Mouse (Mus musculus) T-helper 2 cell (primary cell): ENCODE data around the gene Gm6583.

Experiments
- in situ Hi-C: fragments of 300-600 bp; cut with MboI, MseI; formaldehyde crosslinking; loops from one replicate; pipeline ENCODE4 v1.15.1; 2025; ENCODE audit warnings: high pct_unique_total_duplicates

The Gm6583 gene

DNA sequence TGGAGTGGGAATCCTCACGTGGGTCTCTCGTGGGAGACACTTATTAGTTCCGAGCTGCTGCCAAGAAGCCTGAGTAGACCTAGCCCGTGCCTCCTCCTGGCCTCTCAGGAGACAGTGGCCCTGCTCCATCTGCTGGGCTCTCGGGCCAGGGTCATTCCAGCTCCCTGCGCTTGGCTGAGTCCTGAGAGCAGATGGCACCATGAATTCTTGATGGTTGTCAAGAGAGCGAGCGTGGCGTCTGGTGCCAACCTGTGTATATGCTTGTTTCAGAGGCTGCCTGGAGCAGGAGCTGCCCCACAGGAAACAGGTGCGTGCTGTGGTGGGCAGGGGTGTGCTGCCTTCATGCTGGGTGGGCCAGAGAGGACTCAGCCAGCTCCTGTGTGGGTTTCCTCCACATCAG lies 12.8 kb upstream of the Gm6583 start:
- in situ Hi-C loops = no loop called here

DNA sequence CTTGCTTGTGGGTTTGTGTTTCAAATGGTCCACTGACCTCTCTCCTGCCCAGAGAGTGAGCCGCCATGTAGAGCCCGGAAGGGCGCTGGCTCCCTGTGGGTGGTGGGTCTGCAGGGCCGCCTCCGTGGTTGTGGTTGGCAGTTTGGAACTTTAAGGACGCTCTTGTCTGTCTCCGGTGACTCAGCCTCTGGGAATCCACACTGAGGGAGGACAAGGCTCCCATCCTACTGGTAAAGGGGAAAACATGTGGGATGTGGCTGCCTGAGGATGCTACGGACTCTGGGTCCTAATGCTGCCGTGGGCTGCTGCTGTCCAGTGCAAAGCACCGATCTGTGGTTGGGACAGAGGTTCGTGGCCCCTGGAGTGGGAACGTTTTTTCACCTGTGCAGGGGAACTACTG lies 12.1 kb upstream of the Gm6583 start:
- in situ Hi-C loops = no loop called here

DNA sequence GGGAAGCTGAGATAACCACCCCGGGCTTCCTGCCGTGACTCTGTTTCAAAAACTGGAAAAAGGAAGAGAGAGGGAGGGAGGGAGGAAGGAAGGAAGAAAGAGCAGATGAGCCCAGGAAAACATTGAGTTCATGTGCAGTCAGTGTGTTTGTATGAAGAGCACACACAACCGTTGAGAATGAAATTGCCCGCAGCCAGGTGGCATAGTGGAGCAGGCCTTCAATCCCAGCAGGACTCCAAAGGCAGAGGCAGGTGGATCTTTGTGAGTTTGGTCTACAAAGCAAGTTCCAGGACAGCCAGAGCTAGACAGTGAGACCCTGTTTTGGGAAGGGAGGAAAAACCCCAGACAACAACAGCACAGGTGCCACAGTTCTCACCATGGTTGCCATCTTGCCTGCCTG lies 11.5 kb upstream of the Gm6583 start:
- in situ Hi-C loops = no loop called here

DNA sequence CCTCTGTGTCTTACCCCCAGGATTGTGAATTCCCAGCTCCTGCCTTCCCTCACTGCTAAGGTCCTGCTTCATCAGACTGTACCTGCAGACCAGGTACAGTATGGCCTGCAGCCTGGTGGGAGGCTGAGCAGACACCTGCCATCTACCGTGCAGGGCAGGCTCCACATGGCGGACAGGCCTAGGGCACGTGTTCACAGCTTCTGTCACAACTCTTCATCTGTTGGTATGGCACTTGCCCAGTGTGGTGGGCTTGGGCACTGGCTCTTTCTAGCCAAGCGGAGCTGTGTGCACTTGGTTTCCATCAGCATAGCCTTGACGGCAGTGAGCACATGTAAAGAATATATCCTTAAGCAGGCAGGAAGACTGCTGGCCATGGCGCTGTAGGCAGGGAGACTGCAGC lies 11.0 kb upstream of the Gm6583 start:
- in situ Hi-C loops = no loop called here

DNA sequence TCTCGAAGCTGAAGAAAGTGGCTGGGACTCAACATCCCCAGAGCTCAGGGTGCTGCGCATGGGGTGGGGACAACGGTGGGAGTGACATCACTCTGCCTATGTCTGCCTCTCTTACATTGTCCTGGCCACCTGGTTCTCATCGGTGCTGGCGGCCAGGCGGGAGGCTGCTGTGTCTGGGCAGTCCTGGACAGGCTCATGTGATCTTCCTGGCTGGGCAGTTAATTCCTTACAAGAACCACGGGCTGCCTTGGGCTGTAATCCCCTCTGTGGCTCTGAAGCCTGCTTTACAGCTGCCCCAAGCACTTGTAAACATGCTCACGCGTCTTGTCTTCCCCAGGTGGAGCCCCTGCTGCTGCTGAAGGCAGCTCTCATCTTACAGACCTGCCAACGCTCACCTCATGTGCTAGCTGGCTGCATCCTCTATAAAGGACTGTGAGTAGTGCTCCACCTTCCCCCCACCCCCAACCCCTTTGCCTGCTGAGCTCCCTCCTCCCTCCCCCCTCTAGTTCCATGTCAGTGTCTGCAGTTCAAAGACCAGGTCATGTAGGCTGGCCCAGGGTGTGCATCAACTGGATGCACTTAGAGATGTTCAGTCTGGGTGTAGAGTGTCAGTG lies 8.5 kb upstream of the Gm6583 start:
- in situ Hi-C loops = no loop called here

DNA sequence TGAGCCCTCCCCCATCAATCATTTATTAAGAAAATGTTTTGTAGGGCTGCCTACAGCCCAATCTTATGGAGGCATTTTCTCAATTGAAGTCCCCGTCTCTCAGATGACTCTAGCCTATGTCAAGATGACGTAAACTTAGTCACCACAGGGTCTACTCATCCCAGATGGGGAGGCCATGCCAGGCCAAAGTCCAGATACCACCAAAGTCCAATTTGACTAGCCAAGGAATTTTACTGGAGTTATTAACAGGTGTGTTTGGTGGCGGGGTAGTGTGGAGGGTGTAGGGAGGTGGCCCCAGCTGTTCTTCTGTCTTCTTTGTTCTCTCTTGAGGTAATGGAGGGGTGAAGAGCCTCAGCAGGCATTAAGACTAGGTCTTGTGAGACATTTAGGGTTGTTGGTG lies 4.2 kb upstream of the Gm6583 start:
- in situ Hi-C loops = no loop called here

DNA sequence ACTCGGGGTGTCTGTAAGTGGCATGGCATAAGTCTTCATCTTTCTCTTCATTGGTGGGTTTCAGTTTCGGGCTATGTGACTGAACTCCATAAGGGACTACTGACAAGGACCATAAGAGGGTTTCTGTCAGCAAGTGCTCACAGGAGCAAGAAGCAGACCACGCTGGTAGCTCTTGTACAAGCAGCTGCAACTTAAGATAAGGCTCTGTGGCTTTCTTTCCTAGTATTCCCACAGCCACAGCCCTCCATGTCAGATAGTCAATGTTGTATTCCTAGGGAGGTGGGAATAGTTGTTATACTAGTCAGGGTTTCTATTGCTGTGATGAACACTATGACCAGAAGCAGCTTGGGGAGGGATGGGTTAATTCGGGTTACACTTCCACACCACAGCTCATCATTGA lies 3.7 kb upstream of the Gm6583 start:
- in situ Hi-C loops = no loop called here

DNA sequence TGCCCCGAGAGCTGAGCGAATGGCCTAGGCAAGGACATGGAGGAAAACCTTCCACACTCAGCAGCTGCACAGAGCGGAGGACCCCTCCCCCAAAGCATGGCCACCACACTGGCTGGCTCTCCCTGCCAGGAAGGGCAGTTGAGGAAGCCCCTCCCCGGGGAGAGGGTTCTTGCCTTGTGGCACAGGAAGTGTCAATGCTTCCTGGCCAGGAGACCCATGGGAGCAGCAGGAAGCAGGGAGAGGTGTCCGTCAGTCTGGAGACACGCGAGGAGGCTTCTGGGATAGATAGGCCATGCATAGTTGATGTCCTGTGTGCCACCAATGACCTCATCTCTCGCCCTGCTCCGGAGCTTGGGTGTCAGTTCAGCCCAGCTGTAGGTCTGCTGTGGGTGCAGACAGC lies 489 bp upstream of the Gm6583 start:
- in situ Hi-C loops = no loop called here

DNA sequence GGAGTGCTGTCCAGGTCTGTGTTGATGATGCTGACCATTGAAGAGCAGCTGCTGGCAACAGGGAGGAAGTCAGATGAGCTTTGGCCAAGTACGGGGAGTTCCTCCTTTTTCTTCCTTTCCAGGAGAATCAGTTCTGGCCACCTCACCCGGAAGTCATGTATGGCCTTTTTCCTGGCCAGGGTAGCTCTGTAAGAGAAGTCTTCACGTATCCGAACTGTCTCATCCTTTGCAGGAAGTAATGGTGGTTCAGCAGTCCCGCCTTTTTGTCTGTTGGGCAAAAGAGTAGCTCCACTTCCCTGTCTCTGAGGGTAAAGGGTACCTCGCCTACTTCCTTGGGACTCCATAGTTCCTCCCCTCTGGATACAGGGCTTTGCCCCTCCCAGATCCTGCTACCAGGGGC lies 340 bp downstream of the Gm6583 start:
- in situ Hi-C loops = no loop called here

DNA sequence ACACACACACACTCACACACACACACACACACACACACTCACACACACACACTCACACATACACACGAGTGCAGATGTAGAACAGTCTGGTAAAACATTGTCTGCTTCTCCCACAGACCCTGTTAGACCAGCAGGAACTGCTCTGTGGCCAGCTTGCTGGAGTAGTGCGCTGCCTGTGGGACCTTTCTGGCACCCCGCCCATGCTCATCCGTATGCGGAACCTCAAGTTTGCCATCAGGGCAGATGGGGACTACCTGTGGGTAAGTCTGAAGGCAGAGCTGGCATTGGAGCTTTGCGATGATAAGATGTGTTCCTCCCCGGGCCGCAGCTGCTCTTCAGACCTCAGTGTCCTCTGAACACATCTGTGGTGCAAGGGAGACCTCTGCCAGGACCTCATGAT lies 6.7 kb downstream of the Gm6583 start:
- in situ Hi-C loops = no loop called here

DNA sequence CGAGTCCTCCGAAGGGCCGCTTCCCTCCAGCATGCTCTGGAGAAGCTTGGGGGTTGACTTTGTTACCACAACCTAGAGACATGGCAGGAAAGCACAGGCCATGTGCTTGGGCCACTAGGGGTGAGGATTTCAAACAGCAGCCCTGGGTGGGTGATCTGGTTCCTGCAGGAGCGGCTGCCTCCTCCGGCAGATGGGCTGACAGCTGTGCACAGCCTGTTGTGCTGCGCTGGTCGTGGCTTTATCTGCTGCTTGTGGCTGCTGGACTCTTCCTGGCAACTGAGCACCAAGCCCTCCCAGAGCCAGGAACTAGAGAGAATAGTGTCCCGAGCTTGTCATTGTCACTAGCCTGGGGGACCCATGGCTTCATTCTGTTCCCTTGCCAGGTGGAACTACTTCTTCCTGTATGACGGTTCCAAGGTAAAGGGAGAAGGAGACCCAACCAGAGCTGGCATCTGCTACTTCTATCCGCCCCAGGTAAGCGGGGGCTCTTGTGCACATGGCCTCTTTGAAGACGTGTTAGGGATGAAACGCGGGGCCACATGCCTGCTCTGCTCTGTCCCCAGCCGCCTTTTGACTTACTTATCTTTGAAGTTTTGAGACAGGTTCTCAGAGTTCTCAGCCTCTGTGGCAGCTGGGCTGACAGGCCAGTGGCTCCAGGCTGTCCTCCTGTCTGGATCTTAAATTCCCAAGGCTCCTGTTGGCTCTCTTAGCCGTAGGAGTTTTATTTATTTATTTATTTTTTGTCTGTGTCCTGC lies 9.4 kb downstream of the Gm6583 start:
- in situ Hi-C loops = no loop called here

DNA sequence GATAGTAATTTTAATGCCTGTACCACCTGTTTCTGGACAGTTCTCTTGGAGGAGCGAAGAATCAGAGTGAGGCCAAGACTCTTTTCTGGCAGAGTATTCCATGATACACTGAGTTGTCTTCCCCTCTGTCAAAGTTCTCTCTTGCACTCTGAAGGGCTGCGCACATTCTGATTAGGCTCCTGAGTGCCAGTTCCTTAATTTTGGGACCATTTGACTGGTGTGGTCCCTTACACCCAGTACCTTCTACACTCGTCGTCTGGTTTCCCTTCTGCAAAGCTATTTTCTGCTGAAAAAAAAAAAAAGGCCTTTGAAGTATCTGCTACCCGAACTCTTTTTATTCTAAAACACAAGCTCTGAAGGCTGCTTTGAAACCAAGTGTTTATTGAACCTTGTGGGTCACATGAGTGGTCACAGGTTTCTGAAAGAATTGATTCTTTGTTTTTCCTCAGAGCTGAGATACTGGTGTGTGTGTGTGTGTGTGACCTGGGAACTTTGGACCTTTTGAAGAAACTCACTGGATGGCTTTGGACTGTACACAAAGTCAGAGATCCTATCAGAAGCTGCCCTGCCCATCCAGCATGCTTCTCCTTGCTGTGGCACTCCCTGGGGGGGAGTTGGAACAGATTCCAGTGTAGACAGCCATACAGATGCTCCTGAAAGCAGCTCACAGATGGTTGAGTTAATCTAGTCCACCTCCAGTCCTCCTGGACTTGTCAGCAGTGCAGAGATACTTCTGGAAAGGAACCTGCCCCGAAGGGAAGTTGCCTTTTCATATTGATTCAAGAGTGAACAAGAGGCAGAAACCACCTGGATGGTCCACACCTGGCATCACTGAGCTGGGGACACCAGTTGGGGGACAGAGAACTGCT lies 11.5 kb downstream of the Gm6583 start:
- in situ Hi-C loops = no loop called here

DNA sequence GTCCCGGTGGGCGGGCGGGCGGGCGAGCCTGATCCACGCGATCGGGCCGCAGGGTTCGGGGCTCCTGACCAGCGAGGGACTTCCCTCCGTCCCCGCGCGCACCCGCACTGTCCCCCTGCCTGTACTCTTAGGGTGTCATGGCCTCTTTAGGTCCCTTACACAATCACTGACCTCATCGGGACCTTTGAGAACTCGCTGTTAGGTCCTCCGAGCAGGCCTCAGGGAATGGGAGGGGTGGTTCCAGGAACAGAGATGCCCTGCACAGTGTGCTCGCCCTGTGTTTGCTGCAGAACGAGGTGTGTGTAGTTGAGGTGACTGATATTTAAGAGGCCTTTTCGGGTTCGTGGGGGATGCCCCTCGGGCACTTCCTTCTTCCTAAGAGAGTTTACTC lies 12.6 kb downstream of the Gm6583 start:
- in situ Hi-C loops = no loop called here

DNA sequence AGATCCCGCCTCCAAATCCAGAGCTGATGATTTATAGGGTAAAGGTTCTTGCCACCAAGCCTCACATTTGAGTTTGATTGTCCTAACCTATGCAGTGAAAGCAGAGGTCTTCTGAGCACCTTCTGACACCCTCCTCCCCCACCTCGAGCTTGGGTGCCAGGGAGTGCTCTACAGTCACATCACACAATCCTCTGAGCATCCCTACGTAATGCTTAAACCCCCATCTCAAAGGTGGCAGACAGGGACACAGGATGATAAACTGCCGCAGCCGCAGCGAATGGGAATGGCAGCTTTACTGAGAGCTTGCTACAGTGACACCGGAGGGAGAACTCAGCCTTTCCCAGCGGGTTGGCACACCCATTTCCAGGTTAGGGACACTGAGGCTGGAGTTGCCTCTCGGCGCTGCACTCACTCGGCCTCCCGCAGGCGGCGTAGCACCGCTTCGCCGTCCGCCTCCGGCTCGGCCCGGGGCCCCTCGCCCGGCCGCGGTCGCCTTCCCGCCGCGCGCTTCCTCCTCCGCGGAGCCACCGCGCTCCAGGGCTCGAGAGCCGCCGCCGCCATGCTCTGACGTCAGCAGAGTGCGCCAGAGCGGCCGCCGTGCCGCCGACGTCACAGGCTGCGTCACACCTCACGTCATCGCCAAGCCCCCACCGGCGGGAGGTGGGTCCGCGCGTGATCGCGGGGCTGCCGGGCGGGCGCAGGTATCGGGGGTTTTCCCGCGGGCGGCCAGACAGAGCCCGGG lies 13.2 kb downstream of the Gm6583 start, which contains the start of the genes Srrd and Hps4:
Gene Srrd (minus strand): TSS at position 578 of the 742 bp plus-strand sequence.
Gene Hps4 (plus strand): TSS at position 621 of the 742 bp plus-strand sequence.
- in situ Hi-C loops = no loop called here

DNA sequence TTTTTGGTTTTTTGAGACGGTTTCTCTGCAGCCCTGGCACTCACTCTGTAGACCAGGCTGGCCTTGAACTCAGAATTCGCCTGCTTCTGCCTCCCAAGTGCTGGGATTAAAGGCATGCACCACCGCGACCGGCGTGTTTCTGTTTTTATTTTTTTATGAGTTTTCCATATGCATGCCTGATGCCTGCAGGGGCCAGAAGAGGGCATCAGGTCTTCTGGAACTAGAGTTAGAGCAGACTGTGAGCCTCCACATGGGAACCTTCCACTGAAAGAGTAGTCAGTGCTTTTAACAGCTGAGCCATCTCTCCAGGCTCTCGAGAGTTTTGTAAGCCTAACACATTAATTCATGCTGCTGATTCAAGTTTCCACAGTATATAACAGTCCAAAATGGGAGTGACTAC lies 16.6 kb downstream of the Gm6583 start:
- in situ Hi-C loops = loop anchor here (5.0 kb wide), 1 partner anchor 97 kb away; no protein-coding TSS in a partner anchor

DNA sequence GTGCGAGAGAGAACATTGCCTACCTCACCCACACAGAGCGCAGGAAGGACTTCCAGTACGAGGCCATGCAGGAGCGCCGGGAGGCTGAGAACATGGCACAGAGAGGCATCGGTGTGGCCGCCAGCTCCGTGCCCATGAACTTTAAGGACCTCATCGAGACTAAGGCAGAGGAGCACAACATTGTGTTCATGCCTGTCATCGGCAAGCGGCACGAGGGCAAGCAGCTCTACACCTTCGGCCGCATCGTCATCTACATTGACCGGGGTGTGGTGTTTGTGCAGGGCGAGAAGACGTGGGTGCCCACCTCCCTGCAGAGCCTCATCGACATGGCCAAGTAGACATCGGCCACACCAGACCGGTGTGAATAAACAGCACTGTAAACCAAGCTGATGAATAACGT lies 18.8 kb downstream of the Gm6583 start:
- in situ Hi-C loops = loop anchor here (5.0 kb wide), 1 partner anchor 95 kb away; no protein-coding TSS in a partner anchor

DNA sequence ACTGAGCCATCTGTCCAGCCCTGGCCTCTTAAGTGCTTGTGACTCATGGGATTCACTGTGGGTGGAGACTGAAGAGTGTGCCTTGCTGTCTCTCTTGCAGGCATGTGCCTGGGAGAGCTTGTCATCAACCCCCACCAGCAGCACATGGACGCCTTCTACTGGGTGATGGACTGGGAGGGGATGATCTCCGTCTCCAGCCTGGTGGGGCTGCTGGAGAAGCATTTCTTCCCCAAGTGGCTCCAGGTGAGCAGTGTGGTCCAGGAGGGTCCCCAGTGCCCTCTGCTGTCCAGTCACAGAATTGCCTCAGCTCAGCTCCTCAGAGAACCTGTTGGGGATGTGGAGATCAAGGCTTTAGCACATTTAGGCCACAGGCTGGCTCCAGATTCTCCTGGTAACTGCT lies 20.4 kb downstream of the Gm6583 start:
- in situ Hi-C loops = loop anchor here (5.0 kb wide), 1 partner anchor 93 kb away; no protein-coding TSS in a partner anchor

DNA sequence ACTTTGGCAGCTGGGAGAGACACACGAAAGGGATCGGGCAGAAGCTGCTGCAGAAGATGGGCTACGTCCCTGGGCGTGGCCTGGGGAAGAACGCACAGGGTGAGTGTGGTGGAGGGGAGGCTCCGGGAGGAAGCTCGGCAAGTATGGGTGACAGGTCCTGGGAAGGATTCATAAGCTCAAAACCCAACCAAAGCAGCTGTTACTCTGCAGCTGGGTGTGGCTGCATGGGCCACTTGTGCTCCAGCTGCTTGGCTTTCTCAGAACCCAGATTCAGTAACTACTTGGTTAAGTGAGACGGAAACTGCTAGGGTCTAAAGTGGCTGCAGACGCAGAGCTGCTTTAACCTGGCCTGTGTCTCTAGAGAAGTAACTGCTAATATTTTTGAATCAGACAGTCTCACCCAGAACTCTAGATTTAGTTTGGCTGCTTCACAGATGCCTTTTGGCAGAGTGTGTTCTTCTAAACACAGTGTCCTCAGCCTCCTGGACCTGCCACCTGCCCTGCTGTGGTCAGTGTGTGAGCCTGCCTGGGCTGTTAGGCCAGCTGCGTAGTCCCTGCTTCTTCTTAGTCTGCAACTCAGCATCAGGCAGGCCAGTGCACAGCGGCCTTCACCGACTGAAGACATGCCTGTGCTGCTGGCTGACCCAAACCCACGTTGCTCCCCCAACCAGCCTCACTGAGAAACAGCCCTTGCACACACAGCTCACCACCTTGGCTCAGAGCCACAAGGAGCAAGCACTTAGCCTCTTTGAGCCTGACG lies 25.8 kb downstream of the Gm6583 start:
- in situ Hi-C loops = no loop called here

DNA sequence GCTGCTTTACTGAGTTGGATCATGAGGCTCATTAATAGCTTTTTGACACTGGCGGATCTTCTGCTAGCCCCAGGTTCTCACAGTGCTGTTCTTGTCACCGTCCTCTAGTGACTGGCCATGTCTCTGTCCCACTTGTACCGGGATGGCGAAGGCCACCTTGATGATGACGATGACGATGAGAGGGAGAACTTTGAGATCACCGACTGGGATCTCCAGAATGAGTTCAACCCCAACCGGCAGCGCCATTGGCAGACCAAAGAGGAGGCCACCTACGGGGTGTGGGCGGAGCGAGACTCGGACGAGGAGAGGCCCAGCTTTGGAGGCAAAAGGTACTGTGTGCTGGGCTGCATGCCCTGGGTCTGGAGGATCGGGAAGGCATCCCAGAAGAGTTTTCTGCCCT lies 28.0 kb downstream of the Gm6583 start:
- in situ Hi-C loops = no loop called here

DNA sequence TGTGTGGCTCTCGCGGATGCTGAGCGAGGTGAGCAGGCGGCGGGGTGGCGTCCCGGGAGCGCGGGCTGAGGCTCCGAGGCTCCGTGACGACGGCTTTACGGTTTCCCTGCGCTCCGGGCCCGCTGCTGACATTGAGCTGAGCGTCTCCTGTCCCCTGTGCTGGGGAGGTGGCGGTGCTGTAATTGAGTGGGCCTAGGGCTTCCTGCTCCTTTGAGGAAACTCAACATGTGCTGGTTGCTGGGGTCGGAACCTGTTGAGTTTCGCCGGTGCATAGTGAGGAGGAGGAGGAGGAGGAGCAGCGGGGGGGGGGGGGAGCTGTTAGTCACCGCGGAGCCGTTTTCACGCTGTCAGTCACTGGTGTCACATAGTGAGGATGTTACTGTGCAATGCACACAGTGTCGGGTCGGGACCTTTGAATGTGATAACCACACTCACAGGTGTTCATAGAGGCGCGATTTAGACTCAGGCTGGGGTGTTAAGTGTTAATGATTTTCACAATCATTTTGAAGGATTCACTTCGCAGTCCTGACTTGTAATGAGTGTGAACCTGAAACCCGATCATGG lies 29.3 kb downstream of the Gm6583 start:
- in situ Hi-C loops = no loop called here
